Mouse (Mus musculus) liver, adult 2 months (tissue): ENCODE results near the gene Mmab. TPM values are rescaled to one million over a fixed set of nuclear protein-coding genes. Genes with fewer than 3 reads are reported as not detected.

Experiments
- DNase-seq: peaks from one replicate; pipeline ENCODE4 v3.0.0-alpha.2; 2011; ENCODE audit warnings: low read depth, low spot score; ENCODE audit errors: extremely low read depth
- H3K27ac ChIP-seq: fragments of 200-500 bp; replicated peaks from 2 replicates; pipeline ENCODE4 v1.5.1; 2012; ENCODE audit warnings: low read depth, mild to moderate bottlenecking, control low read depth, inconsistent platforms, low read length; ENCODE audit not compliant: insufficient read depth
- H3K27me3 ChIP-seq: fragments of 200-500 bp; 2 replicates; pipeline ENCODE4 v1.6.1; 2012; ENCODE audit warnings: mild to moderate bottlenecking, moderate library complexity, low read length, inconsistent platforms; ENCODE audit not compliant: control insufficient read depth, insufficient read depth
- H3K36me3 ChIP-seq: fragments of 200-500 bp; 2 replicates; pipeline ENCODE4 v1.6.1; 2012; ENCODE audit warnings: low read length, inconsistent platforms; ENCODE audit not compliant: control insufficient read depth, insufficient read depth
- H3K4me1 ChIP-seq: fragments of 200-500 bp; 2 replicates; pipeline ENCODE4 v1.6.1; 2011; ENCODE audit warnings: low read length; ENCODE audit not compliant: control insufficient read depth, insufficient read depth
- H3K4me3 ChIP-seq: fragments of 200-500 bp; 2 replicates; pipeline ENCODE4 v1.5.1; 2011; ENCODE audit warnings: low read depth, mild to moderate bottlenecking, control low read depth, low read length, moderate library complexity; ENCODE audit not compliant: insufficient read depth
- H3K79me2 ChIP-seq: fragments of 200-500 bp; 2 replicates; pipeline ENCODE4 v1.6.1; 2012; ENCODE audit warnings: inconsistent platforms, mild to moderate bottlenecking, low read length, moderate library complexity; ENCODE audit not compliant: control insufficient read depth, insufficient read depth
- H3K9ac ChIP-seq: fragments of 200-500 bp; 2 replicates; pipeline ENCODE4 v1.6.1; 2012; ENCODE audit warnings: low read depth, mild to moderate bottlenecking, control low read depth, inconsistent platforms, low read length
- CTCF ChIP-seq: fragments of 200-500 bp; IDR thresholded peaks from 2 replicates; pipeline ENCODE4 v1.5.1; 2011; ENCODE audit warnings: low read depth, low read length, control low read depth
- POLR2A ChIP-seq: fragments of 200-500 bp; IDR thresholded peaks from 2 replicates; pipeline ENCODE4 v1.6.1; 2011; ENCODE audit warnings: low read length, control low read depth; ENCODE audit not compliant: insufficient read depth; ENCODE audit errors: extremely low read depth
- WGBS: fragments of 180-500 bp; shearing (Covaris S2); methylation state at CpG from one replicate; pipeline ENCODE4 v1.1.7; 2018; 5-methylcytosine and 5-hydroxymethylcytosine counted together
- polyA plus RNA-seq: library from polyadenylated mRNA; depleted of rRNA; stranded (reverse); fragments of >200 nt; gene quantifications from 2 replicates; pipeline ENCODE4 v1.2.3, GENCODE M21; 2012
- total RNA-seq: library from RNA; depleted of rRNA; stranded (reverse); fragments of >200 nt; gene quantifications from 2 replicates; pipeline ENCODE4 v1.2.3, GENCODE M21; 2014

Gene Mmab
- total and polyA plus RNA-seq, 2 experiments, result 14.5 to 22.4 TPM

- Histone ChIP-seq H3K4me1 (no peaks in the 10 kb centered on the region), H3K36me3 (peaks cover 16% of the 10 kb centered on the region), H3K27ac (no peak overlapping the region), H3K9ac (no peak overlapping the region), H3K4me3 (no peak overlapping the region), H3K27me3 (no peaks in the 10 kb centered on the region), H3K79me2 (no peaks in the 10 kb centered on the region)
- 75% methylated on average over 16 of the region's 16 CpGs for WGBS
- DNase-seq, result no peak
- TF ChIP-seq CTCF (no peak), POLR2A (no peak)
Observed at GRCm38 (mm10) chr5:114413067-114413735, 30.7 kb downstream of the Mmab start.

DNA sequence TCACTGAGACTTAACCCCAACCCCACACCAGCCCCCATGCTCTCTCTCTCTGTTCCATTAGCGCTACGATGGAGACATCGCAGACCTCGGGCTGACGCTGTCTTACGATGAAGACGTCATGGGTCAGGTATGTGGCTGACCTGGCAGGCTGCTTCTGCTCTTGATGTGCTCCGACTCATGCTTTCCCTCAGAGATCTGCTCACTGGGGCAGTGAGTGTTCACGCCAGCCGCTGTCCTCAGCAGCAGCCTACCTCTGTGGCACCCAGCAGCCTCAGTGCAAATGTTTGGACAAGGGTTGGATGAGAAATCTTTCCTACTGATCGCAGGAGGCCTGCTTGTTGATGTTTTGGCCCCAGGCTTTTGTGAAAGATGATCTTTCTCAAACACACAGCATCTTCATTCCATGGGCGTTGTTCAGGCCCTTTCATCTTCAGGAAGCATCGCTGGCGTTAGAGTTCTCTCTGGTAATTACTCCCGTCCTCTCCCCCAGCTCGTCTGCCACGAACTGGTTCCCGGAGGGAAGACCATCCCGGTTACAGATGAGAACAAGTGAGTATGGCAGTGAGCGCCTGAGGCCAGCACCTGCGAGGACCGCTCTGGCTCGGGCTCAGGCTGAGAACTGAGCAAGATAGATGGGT lies 31.4 kb downstream of the Mmab start:
- no peaks in the 10 kb centered on the region for H3K79me2 ChIP-seq
- no peak for TF ChIP-seq POLR2A
- no peak overlapping the region for H3K27ac ChIP-seq
- no peak overlapping the region for H3K9ac ChIP-seq
- no peak for DNase-seq
- H3K27me3 ChIP-seq, result no peaks in the 10 kb centered on the region
- peaks cover 20% of the 10 kb centered on the region for H3K36me3 ChIP-seq
- no peak overlapping the region for H3K4me3 ChIP-seq
- H3K4me1 ChIP-seq, result no peaks in the 10 kb centered on the region
- 89% methylated on average over 23 of the region's 23 CpGs for WGBS

DNA sequence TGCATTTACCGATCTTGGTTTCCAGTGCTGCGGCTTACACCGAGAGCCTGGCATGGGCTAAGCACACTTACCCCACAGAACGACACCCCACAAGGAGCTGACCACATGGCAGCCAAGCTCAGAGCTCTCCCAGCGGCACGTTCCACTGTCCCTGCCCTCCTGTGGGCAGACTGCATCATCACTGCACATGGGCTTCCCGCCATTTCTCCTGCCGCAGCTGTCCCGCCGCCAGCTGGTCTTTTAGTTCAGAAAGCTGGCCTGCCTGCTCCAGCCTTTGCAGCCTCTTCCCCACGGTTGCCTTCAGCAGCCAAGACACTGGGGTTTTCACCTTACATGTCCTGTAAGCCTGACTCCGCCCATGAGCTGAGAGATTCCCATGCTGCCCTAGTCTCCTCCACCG lies 33.4 kb downstream of the Mmab start:
- no peak for TF ChIP-seq CTCF
- no peak for TF ChIP-seq POLR2A
- no peak for DNase-seq
- H3K4me1 ChIP-seq, result no peaks in the 10 kb centered on the region
- H3K4me3 ChIP-seq, result no peak overlapping the region
- H3K27me3 ChIP-seq, result no peaks in the 10 kb centered on the region
- WGBS, result 95% methylated on average over 13 of the region's 13 CpGs
- no peak overlapping the region for H3K9ac ChIP-seq
- peaks cover 19% of the 10 kb centered on the region for H3K36me3 ChIP-seq
- no peaks in the 10 kb centered on the region for H3K79me2 ChIP-seq
- H3K27ac ChIP-seq, result no peak overlapping the region

- peaks cover 24% of the 10 kb centered on the region for H3K36me3 ChIP-seq
- H3K27me3 ChIP-seq, result no peaks in the 10 kb centered on the region
- 94% methylated on average over 11 of the region's 11 CpGs for WGBS
- TF ChIP-seq CTCF (no peak), POLR2A (no peak)
- no peak overlapping the region for H3K4me3 ChIP-seq
- DNase-seq, result no peak
- H3K27ac ChIP-seq, result no peak overlapping the region
- H3K4me1 ChIP-seq, result no peaks in the 10 kb centered on the region
- no peak overlapping the region for H3K9ac ChIP-seq
- H3K79me2 ChIP-seq, result no peaks in the 10 kb centered on the region
Observed at GRCm38 (mm10) chr5:114408846-114409245, 35.0 kb downstream of the Mmab start.

DNA sequence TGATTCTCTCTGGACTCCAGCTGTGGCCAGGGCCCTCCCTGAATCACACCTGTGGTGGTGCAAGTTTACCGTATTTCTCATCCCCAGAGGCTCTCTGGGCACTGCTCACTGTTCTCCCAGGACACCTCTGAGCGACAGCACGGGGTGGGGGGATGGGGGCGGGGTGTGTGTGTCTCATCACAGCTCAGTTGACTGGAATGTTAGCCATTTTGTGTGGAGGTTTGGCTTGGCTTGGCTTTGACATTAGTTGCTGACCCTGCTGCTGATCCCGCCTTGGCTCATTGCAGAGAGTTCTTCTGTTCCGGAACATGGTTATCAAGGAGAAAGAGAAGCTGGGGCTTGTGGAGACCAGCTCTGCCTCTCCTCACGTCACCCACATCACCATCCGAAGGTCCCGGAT lies 36.0 kb downstream of the Mmab start:
- Histone ChIP-seq H3K4me3 (no peak overlapping the region), H3K27me3 (no peaks in the 10 kb centered on the region), H3K9ac (no peak overlapping the region), H3K79me2 (no peaks in the 10 kb centered on the region), H3K36me3 (peaks cover 26% of the 10 kb centered on the region), H3K27ac (no peak overlapping the region), H3K4me1 (no peaks in the 10 kb centered on the region)
- TF ChIP-seq POLR2A (no peak), CTCF (no peak)
- 92% methylated on average over 9 of the region's 9 CpGs for WGBS
- no peak for DNase-seq

DNA sequence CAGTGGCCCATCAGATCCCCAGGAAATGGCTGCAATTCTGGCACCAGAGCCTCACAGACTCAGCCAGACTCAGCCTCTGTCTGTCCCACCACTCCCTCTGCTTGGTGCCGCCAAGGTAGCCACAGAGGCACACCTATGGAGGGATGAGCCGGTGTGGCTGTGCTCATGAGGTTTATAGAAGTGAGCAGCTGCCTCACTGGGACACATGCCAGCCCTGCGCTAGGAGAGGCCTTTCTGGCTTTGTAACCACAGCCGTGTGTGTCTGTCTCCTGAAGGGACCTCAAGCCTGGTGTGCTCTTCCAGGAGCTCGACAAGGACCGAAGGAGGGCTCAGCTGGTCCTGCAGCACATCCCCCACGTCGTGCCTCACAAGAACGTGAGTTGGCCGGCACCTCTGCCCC lies 36.6 kb downstream of the Mmab start:
- TF ChIP-seq POLR2A, result no peak
- TF ChIP-seq CTCF, result no peak
- WGBS, result 91% methylated on average over 10 of the region's 10 CpGs
- Histone ChIP-seq H3K9ac (no peak overlapping the region), H3K4me1 (no peaks in the 10 kb centered on the region), H3K4me3 (no peak overlapping the region), H3K36me3 (peaks cover 24% of the 10 kb centered on the region), H3K27me3 (no peaks in the 10 kb centered on the region), H3K27ac (no peak overlapping the region), H3K79me2 (no peaks in the 10 kb centered on the region)
- no peak for DNase-seq
